Mouse (Mus musculus): ENCODE data around the gene Krtap28-13.

Gene Krtap28-13

GRCm38 (mm10) chr1:83091268-83091667 is 30.5 kb downstream of the Krtap28-13 start:
- no peak for DNase-seq (ENCODE audit: low spot score in 2 of 2)

- DNase-seq (ENCODE audit: low spot score in 2 of 2): no peak
Measured at GRCm38 (mm10) chr1:83096935-83097334, 36.2 kb downstream of the Krtap28-13 start.

- no peak for DNase-seq (ENCODE audit: low spot score in 2 of 2)
Measured at GRCm38 (mm10) chr1:83099160-83099559, 38.4 kb downstream of the Krtap28-13 start.

DNA sequence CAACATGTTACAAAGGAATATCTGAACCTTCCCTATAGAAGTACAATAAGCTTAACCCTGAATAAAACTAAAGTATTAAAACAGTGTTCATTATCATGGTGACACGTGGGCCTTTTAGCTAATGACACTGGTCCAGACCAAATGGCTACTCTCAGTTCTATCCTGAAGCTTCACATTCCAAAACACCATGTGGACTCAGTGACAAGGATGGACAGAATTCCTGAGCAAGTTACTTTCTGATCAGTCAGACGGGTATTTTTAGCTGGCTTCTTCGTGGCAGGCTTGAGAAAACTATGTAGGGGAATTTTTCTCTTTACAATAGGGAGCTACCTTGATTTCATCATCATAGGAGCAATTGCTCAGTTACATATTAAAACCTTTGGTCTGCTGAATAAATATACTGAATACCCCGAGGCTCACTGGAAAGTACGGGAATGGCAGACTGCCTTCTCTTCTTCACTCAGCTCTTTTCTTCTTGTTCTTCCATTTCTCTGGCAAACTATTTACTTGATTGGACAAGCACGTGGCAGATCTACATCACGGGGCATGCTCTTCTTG is 38.9 kb downstream of the Krtap28-13 start:
- DNase-seq (ENCODE audit: low spot score in 2 of 2): no peak

DNA sequence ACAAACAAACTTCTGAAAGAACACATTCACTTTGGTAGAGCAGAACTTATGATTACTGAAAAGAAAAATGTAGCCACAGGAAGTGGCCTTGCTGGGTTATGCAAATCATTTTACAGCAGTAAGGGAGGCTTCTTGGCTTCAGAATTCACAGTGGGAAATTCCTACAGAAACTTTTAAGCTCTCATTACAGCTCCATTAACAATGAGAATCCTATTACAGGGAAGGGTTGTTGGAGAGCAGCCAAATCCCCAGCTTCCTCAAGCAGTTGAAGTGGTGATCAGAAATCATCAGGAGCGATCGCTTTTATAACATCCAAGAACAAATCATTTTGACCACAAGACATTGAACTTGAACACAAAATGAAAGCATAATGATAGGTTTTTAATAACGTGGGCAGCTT is 41.2 kb downstream of the Krtap28-13 start:
- no peak for DNase-seq (ENCODE audit: low spot score in 2 of 2)

- no peak for DNase-seq (ENCODE audit: low spot score in 2 of 2)
Measured at GRCm38 (mm10) chr1:83105464-83105863, 44.7 kb downstream of the Krtap28-13 start.

DNA sequence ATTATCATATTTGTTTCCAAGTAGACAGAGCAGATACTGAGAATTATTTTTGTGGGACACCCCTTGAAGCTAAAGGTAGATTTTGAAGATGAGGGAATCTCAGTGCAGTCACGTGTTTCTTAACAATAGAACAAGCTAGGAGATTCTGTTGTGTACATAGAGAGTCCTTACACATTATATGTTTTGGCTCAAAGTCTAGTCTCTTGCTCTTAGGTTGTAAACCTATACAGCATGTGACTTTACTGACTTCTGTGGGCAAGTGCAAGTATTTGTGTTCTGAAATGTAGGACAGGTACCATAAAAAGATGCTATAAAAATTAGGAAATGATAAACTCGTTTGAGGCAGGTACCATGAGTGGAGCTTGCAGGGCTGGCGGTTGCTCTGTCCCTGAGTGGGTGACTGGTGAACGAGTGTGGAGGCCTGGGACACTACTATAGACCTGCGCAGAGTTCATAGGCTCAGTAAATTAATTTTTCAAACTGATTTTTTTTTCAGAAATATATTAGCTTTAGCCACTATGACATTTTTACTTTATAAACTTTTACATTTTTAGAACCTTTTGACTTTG is 46.8 kb downstream of the Krtap28-13 start:
- no peak for DNase-seq (ENCODE audit: low spot score in 2 of 2)

GRCm38 (mm10) chr1:83110992-83111391 is 50.3 kb downstream of the Krtap28-13 start:
- no peak for DNase-seq (ENCODE audit: low spot score in 2 of 2)
